Mouse (Mus musculus) G1E (cell line): ENCODE measurements around the gene Tec. TPM values are rescaled to one million over a fixed set of nuclear protein-coding genes. Genes with fewer than 3 reads are reported as not detected.
A peak's percentile ranks its signal among the peaks of the same experiment; 100 is the strongest.

Experiments
- ATAC-seq: 2 replicates; pipeline ENCODE4 v1.8.0; 2016; ENCODE audit warnings: mild to moderate bottlenecking; ENCODE audit not compliant: insufficient number of reproducible peaks, poor library complexity, low FRiP score, severe bottlenecking; ENCODE audit errors: extremely low read depth
- DNase-seq: peaks from one replicate; pipeline ENCODE4 v3.0.0; 2012; ENCODE audit warnings: low spot score
- H3K27me3 ChIP-seq: 2 replicates; pipeline ENCODE4 v1.6.1; 2012; ENCODE audit warnings: mild to moderate bottlenecking, low read length, inconsistent platforms; ENCODE audit not compliant: insufficient read depth
- H3K36me3 ChIP-seq: replicated peaks from 2 replicates; pipeline ENCODE3; 2012; ENCODE audit warnings: mild to moderate bottlenecking, inconsistent platforms
- H3K4me1 ChIP-seq: 2 replicates; pipeline ENCODE4 v1.6.1; 2012; ENCODE audit warnings: low read depth, low read length, inconsistent platforms, mixed read lengths; ENCODE audit not compliant: insufficient read depth
- H3K4me3 ChIP-seq: 2 replicates; pipeline ENCODE4 v1.5.1; 2012; ENCODE audit warnings: low read depth, mild to moderate bottlenecking, inconsistent platforms, low read length, moderate library complexity, mixed read lengths
- H3K9me3 ChIP-seq: replicated peaks from 2 replicates; pipeline ENCODE4 v1.6.1; 2012; ENCODE audit warnings: inconsistent platforms
- CTCF ChIP-seq: IDR thresholded peaks from 2 replicates; pipeline ENCODE4 v1.5.1; 2012; ENCODE audit warnings: low read depth, low read length, inconsistent platforms, mixed read lengths
- GATA1 ChIP-seq: IDR thresholded peaks from 2 replicates; pipeline ENCODE4 v1.6.1; 2012; ENCODE audit warnings: borderline replicate concordance, low read length, inconsistent platforms, mixed read lengths
- GATA2 ChIP-seq: IDR thresholded peaks from 2 replicates; pipeline ENCODE4 v1.6.1; 2012; ENCODE audit warnings: low read depth, low read length, inconsistent platforms, borderline replicate concordance
- POLR2AphosphoS5 ChIP-seq: IDR thresholded peaks from 2 replicates; pipeline ENCODE4 v1.6.1; 2012; ENCODE audit warnings: low read depth, low read length, inconsistent platforms; ENCODE audit not compliant: insufficient replicate concordance
- TAL1 ChIP-seq: conservative IDR thresholded peaks from 2 replicates; pipeline ENCODE4 v1.6.1; 2012; ENCODE audit warnings: low read depth, low read length, inconsistent platforms, mixed read lengths
- polyA plus RNA-seq: library from polyadenylated mRNA; stranded (reverse); fragments of >175 nt; gene quantifications from 2 replicates; pipeline ENCODE4 v1.2.3, GENCODE M21; 2012
- total RNA-seq, 2 experiments: library from RNA; stranded (forward) in 1 of 2; stranded (reverse) in 1 of 2; fragments of 200-1000 nt in 1 of 2; fragments of >200 nt in 1 of 2; fragmentation: Nextera tagmentation in 1 of 2; gene quantifications; 2 replicates each; pipeline ENCODE4 v1.2.3; 2014 to 2017

Tec gene
- total and polyA plus RNA-seq, 3 experiments, result 2.9 to 91.6 (median 45.7) TPM

DNA sequence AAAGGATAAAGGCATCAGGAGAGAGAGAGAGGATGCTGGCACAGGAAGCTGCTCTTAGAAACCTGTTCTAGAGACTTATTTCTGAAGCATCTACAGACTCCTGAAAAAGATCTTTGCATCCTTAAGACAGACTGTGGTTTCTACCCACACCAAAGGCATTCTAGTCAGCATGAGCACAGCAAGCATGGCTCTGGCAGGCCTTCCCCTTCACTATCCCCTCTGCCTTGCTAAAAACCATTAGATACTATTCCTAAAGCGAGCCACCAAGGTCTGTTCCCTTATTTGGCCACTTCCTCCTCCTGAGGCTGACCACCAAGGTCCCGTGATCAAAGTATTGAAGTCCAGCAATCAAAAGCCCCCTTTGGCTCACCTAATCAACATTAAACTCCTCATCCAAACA is 92.2 kb downstream of the Tec start:
- TF ChIP-seq CTCF, result no peak

GRCm38 (mm10) chr5:72769841-72770240 is 98.4 kb downstream of the Tec start:
- Histone ChIP-seq H3K36me3 (peaks cover 65% of the 10 kb centered on the region), H3K4me3 (no peak overlapping the region), H3K27me3 (no peaks in the 10 kb centered on the region), H3K9me3 (no peaks in the 10 kb centered on the region), H3K4me1 (peaks cover 9% of the 10 kb centered on the region)
- TF ChIP-seq POLR2AphosphoS5 (no peak), GATA2 (no peak), TAL1 (no peak), GATA1 (no peak), CTCF (no peak)
- DNase-seq (no peak), ATAC-seq (no peak)

More for the DNA sequence above, 92.2 kb downstream of the Tec start:
- H3K4me3 ChIP-seq, result no peak overlapping the region
- peaks cover 52% of the 10 kb centered on the region for H3K36me3 ChIP-seq
- no peak for ATAC-seq
- H3K9me3 ChIP-seq, result no peaks in the 10 kb centered on the region
- peaks cover 4% of the 10 kb centered on the region for H3K4me1 ChIP-seq
- DNase-seq, result no peak
- H3K27me3 ChIP-seq, result no peaks in the 10 kb centered on the region

- TF ChIP-seq TAL1 (no peak), GATA2 (no peak), CTCF (no peak)
- Histone ChIP-seq H3K4me3 (no peak overlapping the region; the same call in 1 of the 2 replicates), H3K36me3 (peaks cover 54% of the 10 kb centered on the region), H3K4me1 (peaks cover 67% of the 10 kb centered on the region), H3K9me3 (no peaks in the 10 kb centered on the region), H3K27me3 (no peaks in the 10 kb centered on the region)
- ATAC-seq, result no peak
- DNase-seq, result no peak
Observed at GRCm38 (mm10) chr5:72763546-72763945, 104.7 kb downstream of the Tec start.

- H3K9me3 ChIP-seq, result no peaks in the 10 kb centered on the region
- no peaks in the 10 kb centered on the region for H3K27me3 ChIP-seq
- no peak for DNase-seq
- peaks cover 54% of the 10 kb centered on the region for H3K36me3 ChIP-seq
- H3K4me3 ChIP-seq, result no peak overlapping the region; the same call in 1 of the 2 replicates
- TF ChIP-seq GATA2 (no peak), GATA1 (no peak), POLR2AphosphoS5 (no peak), TAL1 (no peak)
- H3K4me1 ChIP-seq, result peaks cover 71% of the 10 kb centered on the region
- peak; percentile 55 for ATAC-seq
Observed at GRCm38 (mm10) chr5:72763025-72763424, 105.3 kb downstream of the Tec start.

DNA sequence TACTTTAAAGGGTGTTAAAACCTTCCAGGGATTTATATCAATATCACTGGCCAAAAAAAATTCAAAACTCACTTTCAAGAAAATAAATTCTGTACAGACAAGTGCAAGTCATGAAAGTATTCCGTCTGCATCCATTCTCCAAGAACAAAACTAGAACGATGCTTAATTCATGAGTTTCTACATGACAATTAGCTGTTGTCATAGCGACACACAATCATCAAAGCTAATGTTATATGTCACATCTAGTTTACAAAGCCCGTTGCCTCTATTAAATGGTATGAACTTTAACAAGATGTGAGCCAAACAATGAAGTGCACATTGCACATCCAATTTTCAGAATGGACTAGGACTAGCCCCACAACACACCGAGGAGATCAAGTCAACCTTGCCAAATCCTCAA is 106.5 kb downstream of the Tec start:
- DNase-seq (no peak), ATAC-seq (no peak)
- H3K4me3 ChIP-seq, result no peak overlapping the region
- no peaks in the 10 kb centered on the region for H3K27me3 ChIP-seq
- no peaks in the 10 kb centered on the region for H3K9me3 ChIP-seq
- TF ChIP-seq POLR2AphosphoS5, result no peak
- TF ChIP-seq GATA2, result no peak
- no peak for TF ChIP-seq CTCF
- no peak for TF ChIP-seq GATA1
- TF ChIP-seq TAL1, result no peak
- H3K36me3 ChIP-seq, result peaks cover 55% of the 10 kb centered on the region
- H3K4me1 ChIP-seq, result peaks cover 77% of the 10 kb centered on the region

DNA sequence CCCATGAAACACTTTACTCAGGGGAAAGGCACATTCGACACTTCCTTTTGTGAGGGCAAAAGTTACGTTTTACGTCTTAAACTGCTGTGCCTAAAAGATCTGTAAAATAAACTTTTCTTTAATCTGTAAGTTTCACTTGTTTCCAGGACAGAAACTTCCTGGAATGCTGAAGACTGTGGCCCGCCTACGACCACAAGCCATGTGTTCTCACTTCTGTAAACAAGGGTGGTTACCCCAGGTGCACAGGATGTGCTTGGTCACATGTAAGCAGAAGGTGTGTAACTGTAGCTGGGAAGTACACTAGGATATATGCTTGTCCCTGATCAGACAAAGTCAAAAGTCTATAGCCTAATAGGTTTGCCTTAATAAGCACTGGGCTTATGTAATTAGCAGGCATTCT is 107.0 kb downstream of the Tec start:
- ATAC-seq, result no peak
- Histone ChIP-seq H3K27me3 (no peaks in the 10 kb centered on the region), H3K4me3 (no peak overlapping the region), H3K9me3 (no peaks in the 10 kb centered on the region), H3K36me3 (peaks cover 57% of the 10 kb centered on the region), H3K4me1 (peaks cover 82% of the 10 kb centered on the region)
- DNase-seq, result no peak
- no peak for TF ChIP-seq GATA2

GRCm38 (mm10) chr5:72758925-72759924 is 109.1 kb downstream of the Tec start:
- H3K4me1 ChIP-seq, result peaks cover 75% of the 10 kb centered on the region
- ATAC-seq, result peak; percentile 67
- H3K9me3 ChIP-seq, result no peaks in the 10 kb centered on the region
- H3K27me3 ChIP-seq, result no peaks in the 10 kb centered on the region
- TF ChIP-seq GATA2, result no peak
- TF ChIP-seq TAL1, result peak; percentile 64
- TF ChIP-seq GATA1, result no peak
- H3K36me3 ChIP-seq, result peaks cover 63% of the 10 kb centered on the region
- DNase-seq, result peak; percentile 40
- peak overlapping the region; percentile 53; the same call in 1 of the 2 replicates for H3K4me3 ChIP-seq
